Mouse (Mus musculus) fat pad, adult 2 months (tissue): ENCODE data around the gene Sprr1a.
"Not testable (repeated sequence)": the region's sequence is repeated elsewhere in the genome, so short reads cannot be mapped to it uniquely, and the experiment has no call there.

ENCODE experiments used
- DNase-seq: peaks from one replicate; pipeline ENCODE4 v3.0.0-alpha.2; 2011; ENCODE audit warnings: low read depth, low spot score; ENCODE audit errors: extremely low read depth

Sprr1a gene

GRCm38 (mm10) chr3:92485863-92486262 lies at the start of gene Sprr1a:
Sprr1a (minus strand) TSS chr3:92485895.
- DNase-seq: peak; percentile 56

GRCm38 (mm10) chr3:92534411-92534810 lies 48.7 kb upstream of the Sprr1a start, which contains the start of gene 2310046K23Rik:
2310046K23Rik (minus strand) TSS chr3:92534511.
- no peak for DNase-seq

- DNase-seq: no peak
Observed at GRCm38 (mm10) chr3:92512325-92512724, 26.6 kb upstream of the Sprr1a start.

GRCm38 (mm10) chr3:92510786-92511185 lies 25.1 kb upstream of the Sprr1a start:
- DNase-seq: peak; percentile 21

GRCm38 (mm10) chr3:92508185-92508584 lies 22.5 kb upstream of the Sprr1a start:
- no peak for DNase-seq

- DNase-seq: no peak
Observed at GRCm38 (mm10) chr3:92503528-92503927, 17.8 kb upstream of the Sprr1a start.

GRCm38 (mm10) chr3:92500393-92500792 lies 14.7 kb upstream of the Sprr1a start, which contains the start of gene Sprr4:
Sprr4 (minus strand) TSS chr3:92500493.
- no peak for DNase-seq

GRCm38 (mm10) chr3:92490262-92490661 lies 4.6 kb upstream of the Sprr1a start:
- not testable (repeated sequence) for DNase-seq

GRCm38 (mm10) chr3:92486307-92486706 lies 612 bp upstream of the Sprr1a start:
- DNase-seq: no peak

- DNase-seq: not testable (repeated sequence)
Observed at GRCm38 (mm10) chr3:92481249-92481648, 4.4 kb downstream of the Sprr1a start.

GRCm38 (mm10) chr3:92470111-92470510 lies 15.6 kb downstream of the Sprr1a start:
- no peak for DNase-seq

GRCm38 (mm10) chr3:92467424-92467823 lies 18.3 kb downstream of the Sprr1a start:
- DNase-seq: no peak

GRCm38 (mm10) chr3:92466576-92466975 lies 19.1 kb downstream of the Sprr1a start:
- DNase-seq: no peak

GRCm38 (mm10) chr3:92458620-92459019 lies 27.1 kb downstream of the Sprr1a start, which contains the start of gene Sprr3:
Sprr3 (minus strand) TSS chr3:92458720.
- DNase-seq: no peak

- no peak for DNase-seq
Observed at GRCm38 (mm10) chr3:92455151-92455550, 30.5 kb downstream of the Sprr1a start.

GRCm38 (mm10) chr3:92440177-92440576 lies 45.5 kb downstream of the Sprr1a start:
- DNase-seq: no peak

- DNase-seq: no peak
Observed at GRCm38 (mm10) chr3:92438689-92439088, 47.0 kb downstream of the Sprr1a start, which contains the start of gene Sprr1b. Sprr1b (minus strand) TSS chr3:92438789.
